Mouse (Mus musculus) stomach, embryonic 16.5 days (tissue): ENCODE data around the gene Ocm. TPM values are rescaled to one million over a fixed set of nuclear protein-coding genes. Genes with fewer than 3 reads are reported as not detected.

Experiments used
- ATAC-seq: fragments of 200-750 bp; cut with Nextera tagmentation; 2 replicates; pipeline ENCODE4 v1.8.0; 2017; ENCODE audit warnings: moderate number of reproducible peaks, moderate TSS enrichment; ENCODE audit not compliant: insufficient read depth, low FRiP score
- H3K27ac ChIP-seq: fragments of 300-500 bp; sonication (generic); 2 replicates; pipeline ENCODE4 v1.5.1; 2014; ENCODE audit warnings: low read length
- H3K27me3 ChIP-seq: fragments of 300-500 bp; sonication (generic); 2 replicates; pipeline ENCODE4 v1.6.1; 2014; ENCODE audit warnings: low read length, control low read depth, mixed read lengths; ENCODE audit not compliant: control insufficient read depth, insufficient read depth
- H3K36me3 ChIP-seq: fragments of 300-500 bp; sonication (generic); 2 replicates; pipeline ENCODE4 v1.6.1; 2014; ENCODE audit warnings: low read length; ENCODE audit not compliant: control insufficient read depth, insufficient read depth
- H3K4me1 ChIP-seq: fragments of 300-500 bp; sonication (generic); 2 replicates; pipeline ENCODE4 v1.6.1; 2014; ENCODE audit warnings: low read length, control low read depth, mixed read lengths; ENCODE audit not compliant: control insufficient read depth, insufficient read depth
- H3K4me2 ChIP-seq: fragments of 300-500 bp; sonication (generic); 2 replicates; pipeline ENCODE4 v1.6.1; 2014; ENCODE audit warnings: low read depth, low read length, mixed read lengths
- H3K4me3 ChIP-seq: fragments of 300-500 bp; sonication (generic); replicated peaks from 2 replicates; pipeline ENCODE4 v1.5.1; 2014; ENCODE audit warnings: mild to moderate bottlenecking, low read length
- H3K9ac ChIP-seq: fragments of 300-500 bp; sonication (generic); 2 replicates; pipeline ENCODE4 v1.6.1; 2014; ENCODE audit warnings: low read length
- H3K9me3 ChIP-seq: fragments of 300-500 bp; sonication (generic); replicated peaks from 2 replicates; pipeline ENCODE4 v1.6.1; 2016; ENCODE audit warnings: low read length, control low read depth; ENCODE audit not compliant: control insufficient read depth
- WGBS: fragments of 180-500 bp; shearing (Covaris S2); extraction: QIAGEN DNeasy Blood & Tissue Kit; methylation state at CpG from one replicate; pipeline ENCODE4 v1.1.7; 2014; 5-methylcytosine and 5-hydroxymethylcytosine counted together
- polyA plus RNA-seq: library from polyadenylated mRNA; unstranded; fragments of >200 nt; fragmentation: Nextera tagmentation; extraction: Ambion mirVana; gene quantifications from 2 replicates; pipeline ENCODE4 v1.2.1, GENCODE M21; 2015

Ocm gene
- 0.43 TPM in 1 of 2 replicates, not detected in the other for polyA plus RNA-seq

- Histone ChIP-seq H3K4me3 (no peak within 1 kb of the TSS), H3K4me1 (no peaks in the 10 kb centered on the region), H3K27ac (no peak within 1 kb of the TSS), H3K36me3 (no peaks in the 10 kb centered on the region), H3K9ac (no peak within 1 kb of the TSS), H3K4me2 (no peak within 1 kb of the TSS), H3K9me3 (no peaks in the 10 kb centered on the region), H3K27me3 (no peaks in the 10 kb centered on the region)
- no peak for ATAC-seq
- 68% methylated on average over 11 of the region's 11 CpGs for WGBS
Measured at GRCm38 (mm10) chr5:144026620-144027263, at the start of gene Ocm. Gene Ocm, minus strand, starts transcription at chr5:144026670.

- no peak for ATAC-seq
Measured at GRCm38 (mm10) chr5:144071249-144071648, 44.8 kb upstream of the Ocm start.

GRCm38 (mm10) chr5:144070064-144070463 is 43.6 kb upstream of the Ocm start:
- ATAC-seq = no peak
- Histone ChIP-seq H3K27me3 (no peaks in the 10 kb centered on the region), H3K36me3 (no peaks in the 10 kb centered on the region), H3K9ac (no peak overlapping the region), H3K4me3 (no peak overlapping the region), H3K27ac (no peak overlapping the region), H3K4me2 (no peak overlapping the region), H3K4me1 (no peaks in the 10 kb centered on the region), H3K9me3 (no peaks in the 10 kb centered on the region)
- 82% methylated on average over 1 of the region's 1 CpGs for WGBS

More at GRCm38 (mm10) chr5:144071249-144071648, 44.8 kb upstream of the Ocm start:
- 27% methylated on average over 1 of the region's 1 CpGs for WGBS
- Histone ChIP-seq H3K36me3 (no peaks in the 10 kb centered on the region), H3K4me3 (no peak overlapping the region), H3K27ac (no peak overlapping the region), H3K4me2 (no peak overlapping the region), H3K4me1 (no peaks in the 10 kb centered on the region), H3K27me3 (no peaks in the 10 kb centered on the region), H3K9me3 (no peaks in the 10 kb centered on the region), H3K9ac (no peak overlapping the region)

- 86% methylated on average over 2 of the region's 2 CpGs for WGBS
- H3K27me3 ChIP-seq = no peaks in the 10 kb centered on the region
- H3K9me3 ChIP-seq = no peaks in the 10 kb centered on the region
- H3K4me1 ChIP-seq = no peaks in the 10 kb centered on the region
- H3K9ac ChIP-seq = no peak overlapping the region
- no peaks in the 10 kb centered on the region for H3K36me3 ChIP-seq
- ATAC-seq = no peak
- H3K27ac ChIP-seq = no peak overlapping the region
- H3K4me2 ChIP-seq = no peak overlapping the region
- no peak overlapping the region for H3K4me3 ChIP-seq
Measured at GRCm38 (mm10) chr5:144066036-144066435, 39.6 kb upstream of the Ocm start.

GRCm38 (mm10) chr5:144064093-144064492 is 37.6 kb upstream of the Ocm start:
- no peak overlapping the region for H3K4me3 ChIP-seq
- 71% methylated on average over 5 of the region's 5 CpGs for WGBS
- no peaks in the 10 kb centered on the region for H3K36me3 ChIP-seq
- H3K9ac ChIP-seq = no peak overlapping the region
- no peak overlapping the region for H3K27ac ChIP-seq
- ATAC-seq = no peak
- H3K4me1 ChIP-seq = no peaks in the 10 kb centered on the region
- no peaks in the 10 kb centered on the region for H3K9me3 ChIP-seq
- no peaks in the 10 kb centered on the region for H3K27me3 ChIP-seq
- no peak overlapping the region for H3K4me2 ChIP-seq

GRCm38 (mm10) chr5:144054340-144054739 is 27.9 kb upstream of the Ocm start:
- no peak overlapping the region for H3K4me3 ChIP-seq
- no peak for ATAC-seq
- H3K27ac ChIP-seq = no peak overlapping the region
- H3K4me1 ChIP-seq = no peaks in the 10 kb centered on the region
- 81% methylated on average over 6 of the region's 6 CpGs for WGBS
- H3K27me3 ChIP-seq = no peaks in the 10 kb centered on the region
- no peak overlapping the region for H3K4me2 ChIP-seq
- H3K9me3 ChIP-seq = no peaks in the 10 kb centered on the region
- no peaks in the 10 kb centered on the region for H3K36me3 ChIP-seq
- H3K9ac ChIP-seq = no peak overlapping the region

GRCm38 (mm10) chr5:144053450-144053849 is 27.0 kb upstream of the Ocm start:
- no peak overlapping the region for H3K4me3 ChIP-seq
- H3K36me3 ChIP-seq = no peaks in the 10 kb centered on the region
- no peaks in the 10 kb centered on the region for H3K27me3 ChIP-seq
- H3K4me1 ChIP-seq = no peaks in the 10 kb centered on the region
- 27% methylated on average over 3 of the region's 3 CpGs for WGBS
- no peak overlapping the region for H3K4me2 ChIP-seq
- H3K27ac ChIP-seq = no peak overlapping the region
- no peak for ATAC-seq
- no peaks in the 10 kb centered on the region for H3K9me3 ChIP-seq
- no peak overlapping the region for H3K9ac ChIP-seq

- ATAC-seq = no peak
- no peak overlapping the region for H3K27ac ChIP-seq
- H3K36me3 ChIP-seq = no peaks in the 10 kb centered on the region
- H3K4me2 ChIP-seq = no peak overlapping the region
- no peaks in the 10 kb centered on the region for H3K4me1 ChIP-seq
- H3K9me3 ChIP-seq = no peaks in the 10 kb centered on the region
- no peak overlapping the region for H3K4me3 ChIP-seq
- H3K9ac ChIP-seq = no peak overlapping the region
- no peaks in the 10 kb centered on the region for H3K27me3 ChIP-seq
Measured at GRCm38 (mm10) chr5:144051268-144051667, 24.8 kb upstream of the Ocm start.

GRCm38 (mm10) chr5:144049881-144050280 is 23.4 kb upstream of the Ocm start:
- Histone ChIP-seq H3K4me3 (no peak overlapping the region), H3K27ac (no peak overlapping the region), H3K9ac (no peak overlapping the region), H3K9me3 (no peaks in the 10 kb centered on the region), H3K36me3 (no peaks in the 10 kb centered on the region), H3K4me2 (no peak overlapping the region), H3K27me3 (no peaks in the 10 kb centered on the region), H3K4me1 (no peaks in the 10 kb centered on the region)
- 65% methylated on average over 3 of the region's 3 CpGs for WGBS
- no peak for ATAC-seq
